Mouse (Mus musculus): ENCODE data around the gene Imp4. TPM values are rescaled to one million over a fixed set of nuclear protein-coding genes. Genes with fewer than 3 reads are reported as not detected.

Imp4 gene
- polyA plus RNA-seq, 1 experiment, result 74.7 TPM

GRCm38 (mm10) chr1:34431431-34431830 lies 8.2 kb upstream of the Imp4 start:
- 98% methylated on average over 9 of the region's 9 CpGs for WGBS
- Histone ChIP-seq H3K27me3 (ENCODE audit: control insufficient read depth, insufficient read depth, low read length) (no peaks in the 10 kb centered on the region), H3K4me1 (replicated peaks; ENCODE audit: control insufficient read depth, insufficient read depth, low read length) (peaks cover 3% of the 10 kb centered on the region), H3K4me3 (ENCODE audit: control insufficient read depth, insufficient read depth, low read length) (no peak overlapping the region), H3K36me3 (ENCODE audit: control insufficient read depth, insufficient read depth, low read length) (no peaks in the 10 kb centered on the region), H3K27ac (ENCODE audit: control insufficient read depth, insufficient read depth, low read length) (no peak overlapping the region)
- no peak for DNase-seq
- TF ChIP-seq POLR2A (IDR thresholded peaks at IDR 0.05; ENCODE audit: control insufficient read depth, extremely low read depth, insufficient read depth, low read length, poor library complexity) (no peak), CTCF (IDR thresholded peaks at IDR 0.05; ENCODE audit: borderline replicate concordance, control insufficient read depth, extremely low read depth, insufficient read depth, low read length, poor library complexity) (no peak)

GRCm38 (mm10) chr1:34432411-34432775 lies 7.3 kb upstream of the Imp4 start:
- H3K4me1 ChIP-seq (replicated peaks; ENCODE audit: control insufficient read depth, insufficient read depth, low read length), result peaks cover 3% of the 10 kb centered on the region
- H3K36me3 ChIP-seq (ENCODE audit: control insufficient read depth, insufficient read depth, low read length), result no peaks in the 10 kb centered on the region
- no peak for TF ChIP-seq CTCF (IDR thresholded peaks at IDR 0.05; ENCODE audit: borderline replicate concordance, control insufficient read depth, extremely low read depth, insufficient read depth, low read length, poor library complexity)
- no peak for TF ChIP-seq POLR2A (IDR thresholded peaks at IDR 0.05; ENCODE audit: control insufficient read depth, extremely low read depth, insufficient read depth, low read length, poor library complexity)
- no peaks in the 10 kb centered on the region for H3K27me3 ChIP-seq (ENCODE audit: control insufficient read depth, insufficient read depth, low read length)
- H3K4me3 ChIP-seq (ENCODE audit: control insufficient read depth, insufficient read depth, low read length), result no peak overlapping the region
- 80% methylated on average over 13 of the region's 13 CpGs for WGBS
- DNase-seq, result no peak
- H3K27ac ChIP-seq (ENCODE audit: control insufficient read depth, insufficient read depth, low read length), result no peak overlapping the region

- H3K4me3 ChIP-seq (ENCODE audit: control insufficient read depth, insufficient read depth, low read length), result peak overlapping the region; percentile 68
- no peaks in the 10 kb centered on the region for H3K36me3 ChIP-seq (ENCODE audit: control insufficient read depth, insufficient read depth, low read length)
- DNase-seq, result peak; percentile 32
- H3K4me1 ChIP-seq (replicated peaks; ENCODE audit: control insufficient read depth, insufficient read depth, low read length), result peaks cover 3% of the 10 kb centered on the region
- TF ChIP-seq POLR2A (IDR thresholded peaks at IDR 0.05; ENCODE audit: control insufficient read depth, extremely low read depth, insufficient read depth, low read length, poor library complexity), result 0 out of 2 replicates have a peak, but pooled peaks have one; percentile 17
- no peak for TF ChIP-seq CTCF (IDR thresholded peaks at IDR 0.05; ENCODE audit: borderline replicate concordance, control insufficient read depth, extremely low read depth, insufficient read depth, low read length, poor library complexity)
- no peaks in the 10 kb centered on the region for H3K27me3 ChIP-seq (ENCODE audit: control insufficient read depth, insufficient read depth, low read length)
- 37% methylated on average over 35 of the region's 35 CpGs for WGBS
- H3K27ac ChIP-seq (ENCODE audit: control insufficient read depth, insufficient read depth, low read length), result peak overlapping the region; percentile 94
These were observed 6.7 kb upstream of the Imp4 start for GRCm38 (mm10) chr1:34432776-34433481.

GRCm38 (mm10) chr1:34433891-34434521 lies 5.6 kb upstream of the Imp4 start:
- DNase-seq, result peak; percentile 45
- Histone ChIP-seq H3K27ac (ENCODE audit: control insufficient read depth, insufficient read depth, low read length) (peak overlapping the region; percentile 94), H3K36me3 (ENCODE audit: control insufficient read depth, insufficient read depth, low read length) (no peaks in the 10 kb centered on the region), H3K4me1 (replicated peaks; ENCODE audit: control insufficient read depth, insufficient read depth, low read length) (peaks cover 3% of the 10 kb centered on the region), H3K27me3 (ENCODE audit: control insufficient read depth, insufficient read depth, low read length) (no peaks in the 10 kb centered on the region), H3K4me3 (ENCODE audit: control insufficient read depth, insufficient read depth, low read length) (peak overlapping the region; percentile 33)
- 7% methylated on average over 19 of the region's 19 CpGs for WGBS
- no peak for TF ChIP-seq POLR2A (IDR thresholded peaks at IDR 0.05; ENCODE audit: control insufficient read depth, extremely low read depth, insufficient read depth, low read length, poor library complexity)
- TF ChIP-seq CTCF (IDR thresholded peaks at IDR 0.05; ENCODE audit: borderline replicate concordance, control insufficient read depth, extremely low read depth, insufficient read depth, low read length, poor library complexity), result no peak

GRCm38 (mm10) chr1:34434660-34435160 lies 4.9 kb upstream of the Imp4 start:
- peak overlapping the region; percentile 78 for H3K4me3 ChIP-seq (ENCODE audit: control insufficient read depth, insufficient read depth, low read length)
- TF ChIP-seq POLR2A (IDR thresholded peaks at IDR 0.05; ENCODE audit: control insufficient read depth, extremely low read depth, insufficient read depth, low read length, poor library complexity), result no peak
- no peak for TF ChIP-seq CTCF (IDR thresholded peaks at IDR 0.05; ENCODE audit: borderline replicate concordance, control insufficient read depth, extremely low read depth, insufficient read depth, low read length, poor library complexity)
- DNase-seq, result peak; percentile 86
- H3K36me3 ChIP-seq (ENCODE audit: control insufficient read depth, insufficient read depth, low read length), result no peaks in the 10 kb centered on the region
- no peaks in the 10 kb centered on the region for H3K27me3 ChIP-seq (ENCODE audit: control insufficient read depth, insufficient read depth, low read length)
- peak overlapping the region; percentile 4 for H3K27ac ChIP-seq (ENCODE audit: control insufficient read depth, insufficient read depth, low read length)
- H3K4me1 ChIP-seq (replicated peaks; ENCODE audit: control insufficient read depth, insufficient read depth, low read length), result peaks cover 3% of the 10 kb centered on the region
- under 1% methylated on average over 30 of the region's 30 CpGs for whole genome bisulfite sequencing

GRCm38 (mm10) chr1:34435371-34436120 lies 4.1 kb upstream of the Imp4 start:
- H3K27ac ChIP-seq (ENCODE audit: control insufficient read depth, insufficient read depth, low read length), result no peak overlapping the region; the same call in 1 of the 2 replicates
- 63% methylated on average over 8 of the region's 8 CpGs for WGBS
- no peaks in the 10 kb centered on the region for H3K27me3 ChIP-seq (ENCODE audit: control insufficient read depth, insufficient read depth, low read length)
- no peak for TF ChIP-seq POLR2A (IDR thresholded peaks at IDR 0.05; ENCODE audit: control insufficient read depth, extremely low read depth, insufficient read depth, low read length, poor library complexity)
- TF ChIP-seq CTCF (IDR thresholded peaks at IDR 0.05; ENCODE audit: borderline replicate concordance, control insufficient read depth, extremely low read depth, insufficient read depth, low read length, poor library complexity), result no peak
- no peak overlapping the region for H3K4me3 ChIP-seq (ENCODE audit: control insufficient read depth, insufficient read depth, low read length)
- no peak for DNase-seq
- H3K4me1 ChIP-seq (replicated peaks; ENCODE audit: control insufficient read depth, insufficient read depth, low read length), result peaks cover 6% of the 10 kb centered on the region
- H3K36me3 ChIP-seq (ENCODE audit: control insufficient read depth, insufficient read depth, low read length), result no peaks in the 10 kb centered on the region
